In the genomic region with DNA sequence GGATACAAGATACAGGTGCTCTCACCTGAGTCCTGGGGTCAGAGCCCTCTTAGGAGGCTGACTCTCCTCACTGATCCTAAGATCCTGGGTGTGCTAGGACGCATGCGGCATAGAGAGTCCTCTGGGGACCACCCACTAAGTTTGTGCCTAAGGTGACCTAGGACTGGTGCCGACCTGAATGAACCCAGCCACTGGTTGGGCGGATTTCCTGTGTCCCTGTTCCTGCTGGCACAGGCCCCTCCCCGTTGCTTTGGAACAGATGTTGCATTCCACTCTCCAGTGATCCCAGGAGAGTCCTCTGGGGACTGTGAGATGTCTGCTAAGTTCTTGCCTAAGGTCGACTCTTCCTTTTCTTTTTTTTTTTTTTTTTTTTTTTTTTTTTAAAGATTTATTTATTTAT, we compare ENCODE assay signal across 23 mouse cellular contexts. TPM values are rescaled to one million over a fixed set of nuclear protein-coding genes. Genes with fewer than 3 reads are reported as not detected.
"Had no signal": no experiment of that assay in that cellular context is flagged by ENCODE, and none has a peak within 500 bp of the region (broad histone marks: within the 10 kb centered on the region; RNA-seq: fewer than 3 reads in every experiment).

No protein-coding gene starts in this region.

- DNase-seq: retina, postnatal 1 day; right cerebral cortex, adult 18-20 months; right cerebral cortex, postnatal 14 days; right cerebral cortex, postnatal 25 days; right cerebral cortex, postnatal 4 days; spleen, adult 18-20 months; thymus, adult 18-20 months; thymus, postnatal 14 days; thymus, postnatal 25 days; thymus, postnatal 36 days; thymus, postnatal 4 days had no signal

- H3K4me2 ChIP-seq: neural tube, embryonic 13.5 days; neural tube, embryonic 15.5 days; stomach, embryonic 15.5 days had no signal

- H3K36me3 ChIP-seq: neural tube, embryonic 13.5 days; neural tube, embryonic 15.5 days; stomach, embryonic 15.5 days had no signal

- H3K27ac ChIP-seq: neural tube, embryonic 13.5 days; neural tube, embryonic 15.5 days; stomach, embryonic 15.5 days; stomach, postnatal 0 days had no signal

- H3K4me3 ChIP-seq: neural tube, embryonic 13.5 days; neural tube, embryonic 15.5 days; stomach, embryonic 15.5 days had no signal

- H3K9me3 ChIP-seq: neural tube, embryonic 13.5 days; neural tube, embryonic 15.5 days; stomach, embryonic 15.5 days had no signal

- H3K27me3 ChIP-seq: stomach, embryonic 15.5 days had no signal

- H3K9ac ChIP-seq: neural tube, embryonic 13.5 days; neural tube, embryonic 15.5 days; stomach, embryonic 15.5 days had no signal

- H3K4me1 ChIP-seq: neural tube, embryonic 13.5 days; neural tube, embryonic 15.5 days; stomach, embryonic 15.5 days had no signal

RNA-seq across cellular contexts. Expression of gene Cldn34a, which starts 5.7 kb away (rescaled TPM):
- total RNA-seq: neutrophil, adult 5-6 weeks had no signal
- polyA plus RNA-seq: neural tube, embryonic 13.5 days; neural tube, embryonic 14.5 days; neural tube, embryonic 15.5 days; small intestine, adult 2 months; spleen, adult 2 months; stomach, embryonic 14.5 days; stomach, embryonic 15.5 days; stomach, embryonic 16.5 days; stomach, postnatal 0 days; thymus, postnatal 0 days; urinary bladder, adult 2 months had no signal
